Mouse (Mus musculus): ENCODE measurements around the gene Olfr410. TPM values are rescaled to one million over a fixed set of nuclear protein-coding genes. Genes with fewer than 3 reads are reported as not detected.

Gene Olfr410
- 0.09 TPM for polyA plus RNA-seq (2017; shearing (Covaris generic))

DNA sequence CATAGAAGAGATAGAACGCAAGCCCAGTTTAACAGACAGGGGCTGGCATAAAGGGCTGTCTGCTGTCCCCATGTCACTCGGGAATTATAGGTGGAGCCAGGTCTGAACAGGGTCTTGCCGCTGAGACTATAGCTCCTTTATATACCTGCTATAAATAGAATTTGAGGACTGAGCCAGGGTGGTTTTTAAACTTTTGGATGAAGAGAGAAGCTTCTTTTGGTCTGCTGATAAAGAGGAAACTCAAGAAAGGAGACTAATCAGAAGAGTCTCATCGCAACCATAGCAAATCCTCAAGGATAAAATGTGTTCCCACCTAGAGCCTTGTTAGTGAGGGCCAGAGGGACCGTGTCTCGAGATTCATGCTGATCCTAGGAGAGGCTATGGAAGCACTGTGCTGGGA lies at the start of gene Olfr410:
Olfr410 (minus strand) TSS at position 101 of the 400 bp plus-strand sequence.

DNA sequence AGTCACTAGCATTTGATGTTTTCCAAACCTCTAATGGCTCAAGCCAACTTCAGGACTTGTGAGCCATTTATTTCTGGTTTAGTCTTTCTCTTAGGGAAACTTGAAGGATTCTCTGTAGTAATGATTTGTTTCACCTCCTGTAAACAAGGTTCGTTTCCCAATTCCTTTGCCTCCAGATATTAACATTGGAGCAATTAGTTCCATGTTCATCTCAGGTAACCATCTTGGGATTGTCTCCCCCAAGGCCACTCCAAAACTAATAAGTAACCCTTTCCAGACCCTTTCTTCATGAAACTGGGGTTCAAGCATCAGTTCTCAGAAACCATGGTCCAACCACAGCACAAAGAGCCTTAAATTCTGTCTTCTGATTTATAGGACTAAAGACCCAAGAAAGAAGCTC lies 23.9 kb upstream of the Olfr410 start, which contains the start of gene Olfr412:
Olfr412 (plus strand) TSS at position 301 of the 400 bp plus-strand sequence.

DNA sequence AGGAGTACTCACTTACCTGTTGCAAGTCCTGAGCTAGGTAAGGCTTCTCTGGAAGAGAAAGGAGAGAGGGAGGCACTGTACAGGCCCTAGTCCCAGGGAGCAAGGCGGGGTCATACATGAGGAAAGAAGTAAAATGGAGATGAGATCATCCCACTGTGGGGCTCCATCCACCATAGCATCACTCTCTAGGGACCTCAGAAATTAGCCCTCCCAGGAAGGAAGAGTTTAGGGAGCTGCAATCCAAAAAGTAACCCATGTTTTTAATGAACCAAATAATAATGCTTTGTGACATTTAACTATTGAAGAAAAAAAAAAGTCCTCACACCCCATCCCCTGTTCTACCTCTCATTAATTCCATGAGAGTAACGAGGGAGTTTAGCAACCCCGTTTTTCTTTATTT lies 14.7 kb upstream of the Olfr410 start, which contains the start of gene Olfr411:
Olfr411 (minus strand) TSS at position 101 of the 400 bp plus-strand sequence.

DNA sequence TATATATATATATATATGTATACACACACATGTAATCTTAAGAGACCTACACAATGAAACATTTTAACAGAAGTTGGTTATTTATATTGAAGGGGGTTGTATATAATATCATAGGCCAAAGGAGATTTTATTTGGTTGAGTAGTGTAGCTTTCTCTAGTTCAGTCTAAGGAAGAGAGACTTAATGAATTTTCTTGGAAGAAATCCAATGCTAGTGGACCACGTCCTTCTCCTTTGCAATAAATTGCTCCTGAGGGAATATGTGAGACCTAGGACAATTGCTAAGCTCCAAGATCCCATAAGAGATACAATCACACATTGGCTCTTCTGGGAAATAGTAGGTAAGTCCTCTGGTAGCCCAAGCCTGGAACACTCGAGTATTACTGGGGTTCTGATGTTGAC lies 54.4 kb downstream of the Olfr410 start, which contains the start of gene Olfr59:
Olfr59 (plus strand) TSS at position 301 of the 400 bp plus-strand sequence.

Other genes with a start within 250 kb of the Olfr410 start
- gene Olfr401, start 224.3 kb downstream of the Olfr410 start, polyA plus RNA-seq (2017; shearing (Covaris generic)): not detected
- gene Olfr402, start 184.5 kb downstream of the Olfr410 start, polyA plus RNA-seq (2017; shearing (Covaris generic)): not detected
- not detected for gene Olfr403, start 151.8 kb downstream of the Olfr410 start, polyA plus RNA-seq (2017; shearing (Covaris generic))
- not detected for gene Olfr43, start 126.7 kb downstream of the Olfr410 start, polyA plus RNA-seq (2017; shearing (Covaris generic))
- not detected for gene Olfr406, start 78.2 kb downstream of the Olfr410 start, polyA plus RNA-seq (2017; shearing (Covaris generic))
- gene Olfr59, start 54.3 kb downstream of the Olfr410 start, polyA plus RNA-seq (2017; shearing (Covaris generic)): not detected
- not detected for gene Olfr411, start 14.6 kb upstream of the Olfr410 start, polyA plus RNA-seq (2017; shearing (Covaris generic))
- not detected for gene Olfr412, start 24.0 kb upstream of the Olfr410 start, polyA plus RNA-seq (2017; shearing (Covaris generic))

Data from activated CD4-positive, CD25-positive, alpha-beta regulatory T cell, adult 9 weeks (primary cell).